ENCODE assay signal across 17 mouse cellular contexts in genomic region chr7:83476861-83477260, GRCm38 (mm10).
DNase-seq lines count a peak whose midpoint lies in the region; ATAC-seq lines count a peak whose summit lies in the region.
"Had no signal": no experiment of that assay in that cellular context is flagged by ENCODE, and none has a peak within 500 bp of the region (broad histone marks: within the 10 kb centered on the region; RNA-seq: fewer than 3 reads in every experiment).

No protein-coding gene starts in this region.

- H3K27ac ChIP-seq in heart, embryonic 15.5 days, result 0 out of 2 replicates have a peak overlapping the region, but pooled peaks have one; percentile 20
- H3K27ac ChIP-seq in embryonic facial prominence, embryonic 11.5 days (replicated peaks; ENCODE audit: low read depth, low read length), result peak overlapping the region; percentile 16; the same call in 1 of the 2 replicates
- peak overlapping the region; percentile 74; the same call in 1 of the 2 replicates for H3K27ac ChIP-seq in limb, embryonic 11.5 days (replicated peaks; ENCODE audit: low read depth, low read length)
- no peak overlapping the region for H3K27ac ChIP-seq in kidney, embryonic 14.5 days (ENCODE audit: low read depth, low read length)
- H3K27ac ChIP-seq: layer of hippocampus, adult 2 months; macrophage had no signal

- peaks cover 32% of the 10 kb centered on the region for H3K4me1 ChIP-seq in heart, embryonic 15.5 days (replicated peaks)
- H3K4me1 ChIP-seq in embryonic facial prominence, embryonic 11.5 days (ENCODE audit: control insufficient read depth, insufficient read depth, low read length), result no peaks in the 10 kb centered on the region
- H3K4me1 ChIP-seq in limb, embryonic 11.5 days (ENCODE audit: control insufficient read depth, insufficient read depth, low read length), result peaks cover 17% of the 10 kb centered on the region
- H3K4me1 ChIP-seq in kidney, embryonic 14.5 days (ENCODE audit: control insufficient read depth, insufficient read depth, low read length), result no peaks in the 10 kb centered on the region

- H3K9me3 ChIP-seq in heart, embryonic 15.5 days (replicated peaks), result no peaks in the 10 kb centered on the region
- no peaks in the 10 kb centered on the region for H3K9me3 ChIP-seq in embryonic facial prominence, embryonic 11.5 days (replicated peaks; ENCODE audit: control insufficient read depth, low read length)
- no peaks in the 10 kb centered on the region for H3K9me3 ChIP-seq in limb, embryonic 11.5 days (ENCODE audit: control insufficient read depth, low read length)
- H3K9me3 ChIP-seq in kidney, embryonic 14.5 days (ENCODE audit: control insufficient read depth, low read length), result no peaks in the 10 kb centered on the region
- H3K9me3 ChIP-seq: kidney, embryonic 15.5 days; neural tube, embryonic 13.5 days had no signal

- no peak overlapping the region for H3K9ac ChIP-seq in heart, embryonic 15.5 days
- no peak overlapping the region for H3K9ac ChIP-seq in embryonic facial prominence, embryonic 11.5 days (replicated peaks; ENCODE audit: low read length)
- no peak overlapping the region for H3K9ac ChIP-seq in limb, embryonic 11.5 days (ENCODE audit: low read length)
- H3K9ac ChIP-seq in kidney, embryonic 14.5 days (ENCODE audit: low read depth, low read length), result no peak overlapping the region
- H3K9ac ChIP-seq: kidney, embryonic 15.5 days; liver, postnatal 0 days; neural tube, embryonic 13.5 days had no signal

- H3K36me3 ChIP-seq in heart, embryonic 15.5 days, result no peaks in the 10 kb centered on the region
- H3K36me3 ChIP-seq in embryonic facial prominence, embryonic 11.5 days (replicated peaks; ENCODE audit: control insufficient read depth, insufficient read depth, low read depth, low read length), result no peaks in the 10 kb centered on the region
- H3K36me3 ChIP-seq in limb, embryonic 11.5 days (ENCODE audit: control insufficient read depth, insufficient read depth, low read length), result no peaks in the 10 kb centered on the region
- H3K36me3 ChIP-seq in kidney, embryonic 14.5 days (ENCODE audit: control insufficient read depth, insufficient read depth, low read length), result no peaks in the 10 kb centered on the region
- H3K36me3 ChIP-seq: kidney, embryonic 15.5 days; neural tube, embryonic 13.5 days had no signal

- H3K4me3 ChIP-seq in heart, embryonic 15.5 days, result no peak overlapping the region
- no peak overlapping the region for H3K4me3 ChIP-seq in embryonic facial prominence, embryonic 11.5 days (ENCODE audit: low read depth, low read length)
- no peak overlapping the region for H3K4me3 ChIP-seq in limb, embryonic 11.5 days (ENCODE audit: low read depth, low read length)
- H3K4me3 ChIP-seq in kidney, embryonic 14.5 days (ENCODE audit: low read length), result no peak overlapping the region
- H3K4me3 ChIP-seq: kidney, embryonic 15.5 days; layer of hippocampus, adult 2 months; neural tube, embryonic 13.5 days had no signal

- H3K27me3 ChIP-seq in heart, embryonic 15.5 days, result no peaks in the 10 kb centered on the region
- H3K27me3 ChIP-seq in embryonic facial prominence, embryonic 11.5 days (ENCODE audit: control insufficient read depth, insufficient read depth, low read length), result no peaks in the 10 kb centered on the region
- H3K27me3 ChIP-seq in limb, embryonic 11.5 days (ENCODE audit: control insufficient read depth, insufficient read depth, low read length), result no peaks in the 10 kb centered on the region
- no peaks in the 10 kb centered on the region for H3K27me3 ChIP-seq in kidney, embryonic 14.5 days (ENCODE audit: control insufficient read depth, insufficient read depth, low read length)
- H3K27me3 ChIP-seq: kidney, embryonic 15.5 days; neural tube, embryonic 13.5 days had no signal

- H3K4me2 ChIP-seq in heart, embryonic 15.5 days, result no peak overlapping the region
- no peak overlapping the region for H3K4me2 ChIP-seq in embryonic facial prominence, embryonic 11.5 days (ENCODE audit: low read depth, low read length)
- no peak overlapping the region for H3K4me2 ChIP-seq in limb, embryonic 11.5 days (ENCODE audit: low read depth, severe bottlenecking)
- no peak overlapping the region for H3K4me2 ChIP-seq in kidney, embryonic 14.5 days (replicated peaks; ENCODE audit: low read depth, low read length)
- H3K4me2 ChIP-seq: kidney, embryonic 15.5 days had no signal

- ATAC-seq in heart, embryonic 15.5 days (replicated peaks; ENCODE audit: insufficient number of reproducible peaks, insufficient read depth, low FRiP score, low read depth), result no peak
- no peak for ATAC-seq in embryonic facial prominence, embryonic 11.5 days (replicated peaks; ENCODE audit: insufficient number of reproducible peaks, low FRiP score, low TSS enrichment, low read depth)
- ATAC-seq in limb, embryonic 11.5 days (ENCODE audit: insufficient number of reproducible peaks, low FRiP score, low TSS enrichment, low read depth), result no peak
- no peak for ATAC-seq in kidney, embryonic 14.5 days (ENCODE audit: low FRiP score, low TSS enrichment)
- ATAC-seq: liver, postnatal 0 days had no signal

- 72% methylated on average over 3 of the region's 3 CpGs for WGBS in heart, embryonic 15.5 days
- 85% methylated on average over 3 of the region's 3 CpGs for WGBS in embryonic facial prominence, embryonic 11.5 days
- WGBS in limb, embryonic 11.5 days, result 90% methylated on average over 3 of the region's 3 CpGs
- WGBS in kidney, embryonic 14.5 days, result 85% methylated on average over 3 of the region's 3 CpGs

- intact Hi-C loops in heart, postnatal 25 days (cut with DNase I), result no loop called here

- no peak for DNase-seq in heart, postnatal 25 days (ENCODE audit: low spot score)
- DNase-seq in brain, adult 2 months (ENCODE audit: low read depth, low spot score), result peak; percentile 41
- no peak for DNase-seq in embryonic facial prominence, embryonic 11.5 days (ENCODE audit: low spot score)
- no peak for DNase-seq in limb, embryonic 11.5 days (ENCODE audit: low spot score)
- DNase-seq in liver, result no peak
- DNase-seq: adrenal gland, postnatal 25 days; cerebellum, adult 11-12 months; embryo, embryonic 11 days; gastrocnemius, postnatal 36 days; liver, postnatal 0 days; thymus, adult 18-20 months had no signal
